Mouse (Mus musculus) neural tube, embryonic 10.5 days (tissue): ENCODE measurements around the gene Icosl.
"Not testable (repeated sequence)": the region's sequence is repeated elsewhere in the genome, so short reads cannot be mapped to it uniquely, and the experiment has no call there.

Experiments
- DNase-seq: peaks from one replicate; pipeline ENCODE4 v3.0.0-alpha.2; 2017; ENCODE audit warnings: low spot score; ENCODE audit errors: extremely low spot score

Gene Icosl

DNA sequence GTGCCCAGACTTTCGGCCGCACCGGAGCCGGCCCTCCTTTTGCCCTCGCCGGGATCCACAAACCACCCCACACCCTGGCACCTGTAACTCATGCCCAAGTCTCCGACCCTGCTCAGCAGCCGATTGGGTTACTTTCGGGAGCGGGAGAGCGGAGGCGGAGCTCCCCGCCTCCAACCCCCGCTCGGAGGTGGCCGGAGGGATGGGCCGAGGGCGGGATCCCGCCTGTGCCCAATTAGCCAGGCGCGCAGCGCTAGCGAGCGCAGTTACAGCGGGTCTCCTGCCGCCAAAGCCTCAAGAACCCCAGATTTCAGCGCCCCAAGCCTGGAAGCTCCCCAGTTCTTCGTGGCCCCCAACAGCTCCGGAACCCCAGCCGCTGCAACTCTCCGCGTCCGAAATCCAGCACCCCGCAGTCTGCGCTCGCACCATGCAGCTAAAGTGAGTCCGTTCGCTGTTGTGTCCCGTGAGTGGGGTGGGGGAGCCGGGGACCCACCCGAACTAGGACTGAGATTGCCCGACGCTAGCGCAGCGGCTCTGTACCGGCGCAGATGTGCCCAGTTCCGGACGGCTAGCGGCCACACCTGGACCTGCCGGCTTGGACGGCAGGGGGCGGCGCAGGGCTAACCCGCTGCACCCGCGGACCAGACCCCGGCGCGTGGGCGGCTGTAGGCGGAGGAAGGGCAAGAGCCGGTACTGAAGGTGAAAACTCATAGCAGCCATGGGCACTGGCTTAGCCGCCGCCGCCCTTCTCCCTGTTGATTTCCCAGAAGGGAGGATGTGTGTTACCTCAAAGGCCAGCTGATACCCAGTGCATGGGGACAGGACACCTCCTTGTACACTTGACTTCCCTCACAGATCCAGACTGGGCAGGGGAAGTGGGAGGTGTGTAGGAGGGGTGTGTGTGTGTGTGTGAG, at the start of gene Icosl:
Gene Icosl (plus strand): TSS at position 202 of the 911 bp plus-strand sequence.
- peak; percentile 75 for DNase-seq

DNA sequence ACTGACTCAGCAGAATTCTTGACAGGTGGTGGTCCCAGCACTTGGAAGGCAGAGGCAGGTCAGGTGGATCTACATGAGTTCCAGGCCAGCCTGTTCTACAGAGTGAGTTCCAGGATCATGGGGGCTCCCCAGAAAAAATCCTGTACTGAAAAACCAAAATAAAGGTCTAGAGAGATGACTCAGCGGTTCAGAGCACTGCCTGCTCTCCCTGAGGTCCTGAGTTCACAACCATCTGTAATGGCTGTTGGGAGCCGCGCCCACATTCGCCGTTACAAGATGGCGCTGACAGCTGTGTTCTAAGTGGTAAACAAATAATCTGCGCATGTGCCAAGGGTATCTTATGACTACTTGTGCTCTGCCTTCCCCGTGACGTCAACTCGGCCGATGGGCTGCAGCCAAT, 49.1 kb upstream of the Icosl start:
- not testable (repeated sequence) for DNase-seq

DNA sequence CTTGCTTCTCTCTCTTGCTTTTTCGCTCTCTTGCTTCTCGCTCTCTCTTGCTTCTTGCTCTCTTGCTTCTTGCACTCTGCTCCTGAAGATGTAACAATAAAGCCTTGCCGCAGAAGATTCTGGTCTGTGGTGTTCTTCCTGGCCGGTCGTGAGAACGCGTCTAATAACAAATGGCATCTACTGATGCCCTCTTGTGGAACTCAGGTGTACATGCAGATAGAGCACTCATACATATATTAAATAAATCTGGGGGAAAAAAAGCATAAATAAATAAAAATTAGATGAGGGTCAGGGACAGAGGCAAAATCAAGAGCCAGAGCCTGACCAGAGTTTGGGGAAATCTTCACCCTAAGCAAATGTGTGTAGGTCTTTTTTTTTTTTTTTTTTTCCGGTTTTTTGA, 43.6 kb upstream of the Icosl start:
- DNase-seq: not testable (repeated sequence)

DNA sequence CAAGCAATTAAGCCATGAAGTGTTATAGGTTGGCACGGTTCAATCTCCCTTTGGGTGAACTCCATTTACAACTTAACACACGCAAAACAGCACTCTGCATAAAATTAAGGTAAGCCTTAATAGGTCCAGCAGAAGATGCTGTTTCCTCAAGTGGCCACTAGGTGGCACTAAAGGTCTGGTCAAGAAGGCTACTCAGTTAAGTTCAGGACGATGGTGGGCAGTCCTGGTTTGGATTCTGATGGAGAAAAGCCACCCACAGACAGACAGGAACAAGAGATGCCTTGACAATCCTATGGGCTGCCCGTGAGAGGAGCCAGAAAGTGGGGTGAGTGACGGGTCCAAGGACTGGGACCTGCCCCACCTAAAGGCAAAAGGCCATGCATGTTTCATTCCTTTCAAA, 41.0 kb upstream of the Icosl start:
- DNase-seq: peak; percentile 77

DNA sequence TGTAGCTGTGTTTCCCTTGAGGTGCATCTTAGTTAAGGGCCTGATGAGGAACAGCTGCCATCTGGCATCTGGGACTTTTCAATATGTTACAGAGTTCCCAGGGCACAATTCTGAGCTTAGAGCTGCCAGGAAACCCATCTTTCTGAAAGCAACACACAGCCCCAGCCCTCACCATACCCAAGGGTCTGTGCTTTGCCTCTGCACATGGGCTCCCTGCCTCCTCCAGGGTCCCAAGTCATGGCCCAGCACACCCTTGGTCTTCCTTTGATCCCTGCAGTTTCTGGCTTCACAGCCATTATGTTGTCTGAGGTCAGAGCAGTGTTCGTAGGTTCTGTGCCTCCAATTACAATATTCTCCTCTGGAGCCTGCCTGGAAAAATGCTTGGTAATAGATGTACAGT, 40.0 kb upstream of the Icosl start:
- no peak for DNase-seq

DNA sequence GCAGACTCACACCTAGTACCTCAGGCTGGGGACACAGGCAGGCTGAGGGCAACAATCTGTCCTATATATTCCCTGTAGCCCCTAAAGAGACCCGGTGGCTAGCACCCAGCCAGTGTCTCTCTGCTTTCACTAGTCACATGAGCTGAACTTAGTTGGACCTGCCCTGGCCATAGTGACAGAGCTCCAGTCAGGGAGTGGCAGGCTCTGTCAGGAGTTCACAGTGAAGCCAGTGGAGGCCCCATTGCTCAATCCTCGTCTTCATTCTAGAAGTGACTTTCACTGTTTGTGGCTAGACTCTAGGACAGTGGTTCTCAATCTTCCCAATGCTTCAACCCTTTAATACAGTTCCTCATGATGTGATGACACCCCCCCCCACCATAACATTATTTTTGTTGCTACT, 37.1 kb upstream of the Icosl start:
- no peak for DNase-seq

DNA sequence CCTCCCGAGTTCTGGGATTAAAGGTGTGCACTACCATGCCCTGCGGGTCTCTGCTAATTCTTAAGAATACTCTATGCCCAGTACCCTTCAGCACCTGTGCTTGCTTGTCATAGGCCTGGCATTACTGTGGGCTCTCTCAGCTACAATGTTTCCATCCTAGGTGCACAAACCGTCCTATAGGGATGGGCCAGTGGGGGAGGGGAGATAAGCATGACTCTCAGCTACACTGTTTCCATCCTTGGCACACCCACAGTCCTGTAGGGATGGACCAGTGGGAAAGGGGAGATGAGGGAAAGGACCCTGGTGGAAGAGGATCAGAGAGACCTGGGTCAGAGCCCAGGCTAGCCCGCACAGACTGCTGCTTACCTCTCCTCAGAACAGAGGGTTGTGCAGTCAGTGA, 32.0 kb upstream of the Icosl start:
- DNase-seq: no peak

DNA sequence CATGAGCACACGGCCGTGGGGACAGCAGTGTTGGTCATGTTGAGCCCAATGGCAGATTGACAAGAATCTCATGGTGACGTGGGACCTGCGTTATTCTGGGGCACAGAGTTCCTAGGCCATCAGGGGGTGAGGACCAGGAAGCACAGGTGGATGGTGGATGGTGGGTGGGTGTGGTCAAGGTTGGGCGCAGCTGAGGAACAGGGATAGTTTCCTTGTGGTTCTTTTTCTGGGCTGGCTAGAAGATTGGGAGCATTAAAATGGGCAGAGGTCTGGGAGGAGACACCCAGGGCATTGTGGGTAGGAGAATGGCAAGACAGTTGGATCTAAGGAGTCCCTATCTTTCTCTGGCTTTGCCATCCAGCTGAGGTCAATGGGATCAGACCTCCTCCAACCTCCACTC, 27.5 kb upstream of the Icosl start, which contains the start of gene Dnmt3l:
Gene Dnmt3l (plus strand): TSS at position 301 of the 400 bp plus-strand sequence.
- DNase-seq: no peak

DNA sequence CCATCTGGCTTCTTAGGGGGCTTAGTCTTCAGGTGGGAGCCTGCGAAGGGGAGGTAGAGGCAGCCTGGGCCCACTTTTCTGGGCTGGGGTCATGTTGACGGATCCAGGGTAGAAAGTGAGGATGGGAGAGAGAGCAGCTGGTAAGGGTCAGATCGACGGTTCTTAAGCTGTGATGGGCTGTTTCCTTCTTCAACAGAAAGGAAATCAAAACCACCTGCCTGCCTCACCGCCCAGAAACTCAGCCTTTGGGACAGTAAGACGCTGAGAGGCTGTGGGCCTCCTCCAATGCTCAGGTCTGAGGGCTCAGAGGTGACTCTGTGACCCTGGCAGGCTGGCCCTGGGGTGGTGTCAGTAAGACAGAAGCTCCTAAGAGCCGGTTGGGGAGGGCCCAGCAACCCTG, 27.0 kb upstream of the Icosl start:
- DNase-seq: no peak

DNA sequence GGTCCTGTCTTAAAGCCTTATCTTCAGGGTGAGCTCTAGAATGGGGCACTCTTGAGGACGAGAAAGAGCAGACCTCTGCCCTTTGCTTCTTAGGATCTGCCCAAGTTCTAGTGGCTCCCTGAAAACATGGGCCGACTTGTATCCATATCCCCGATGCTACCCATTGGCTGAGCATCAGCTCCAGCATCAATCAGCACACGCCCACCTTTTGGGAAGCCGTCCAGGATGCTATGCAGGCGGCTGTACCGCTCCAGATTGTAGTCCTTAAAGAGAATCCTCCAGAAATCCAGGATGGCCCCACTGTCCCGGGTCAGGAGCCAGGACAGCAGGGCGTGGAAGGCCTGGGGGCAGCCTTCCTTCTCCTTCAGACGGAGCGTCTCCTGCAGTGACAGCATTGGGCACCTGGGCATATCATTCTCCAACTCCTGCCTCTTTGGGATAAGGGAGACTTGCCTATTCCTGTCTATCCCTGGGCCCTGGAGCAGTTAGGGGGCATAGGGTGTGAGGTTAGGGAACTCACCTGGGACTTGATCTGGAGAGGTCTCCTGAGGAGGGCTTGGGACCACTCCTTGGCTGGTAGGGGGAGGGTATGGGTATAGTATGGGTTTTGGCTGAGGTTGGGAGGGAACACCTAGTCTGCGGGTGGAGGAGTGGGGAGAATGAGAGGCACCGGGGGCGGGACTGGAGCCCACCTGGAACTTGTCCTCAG, 26.3 kb upstream of the Icosl start:
- peak; percentile 21 for DNase-seq

DNA sequence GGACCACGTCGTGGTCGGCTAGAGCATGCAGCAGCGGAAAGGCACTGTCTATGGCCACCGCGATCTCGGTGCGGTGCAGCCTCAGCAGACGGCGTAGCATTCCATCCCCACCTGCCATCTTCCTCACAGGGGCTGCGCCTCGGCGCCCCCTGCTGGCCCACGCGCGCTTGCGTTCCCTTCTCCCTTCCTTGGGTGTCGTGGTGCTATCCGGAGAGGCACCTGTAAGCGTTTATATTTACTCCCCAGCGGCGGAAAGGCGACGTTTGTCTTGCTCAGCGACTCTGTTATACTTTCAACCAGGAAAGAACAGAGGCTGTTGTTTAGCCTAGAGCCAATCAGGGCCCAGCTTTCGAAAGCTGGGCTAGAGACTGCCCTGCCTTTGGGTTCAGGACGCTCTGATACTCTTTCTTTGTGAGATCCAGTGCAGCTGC, 25.7 kb upstream of the Icosl start, which contains the start of gene Aire:
Gene Aire (minus strand): TSS at position 205 of the 431 bp plus-strand sequence.
- DNase-seq: peak; percentile 68

DNA sequence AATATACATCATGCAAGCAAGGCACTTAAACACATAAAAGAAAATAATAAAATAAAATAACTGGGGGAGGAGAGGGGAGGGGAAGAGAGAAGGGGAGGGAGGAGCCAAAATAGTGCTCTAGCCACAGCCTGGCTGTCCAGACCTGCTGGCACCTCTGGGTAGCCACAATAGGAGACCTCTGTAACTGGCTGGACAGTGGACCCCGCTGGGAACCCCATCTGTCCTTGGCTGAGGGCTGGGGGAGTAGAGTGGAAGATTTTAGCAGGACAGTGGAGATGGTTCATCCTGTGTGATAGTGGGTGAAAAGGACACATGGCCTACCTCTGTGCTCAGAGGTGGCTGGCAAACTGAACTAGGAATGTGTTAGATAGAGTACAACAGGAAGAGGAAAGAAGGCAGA, 24.6 kb upstream of the Icosl start:
- no peak for DNase-seq

DNA sequence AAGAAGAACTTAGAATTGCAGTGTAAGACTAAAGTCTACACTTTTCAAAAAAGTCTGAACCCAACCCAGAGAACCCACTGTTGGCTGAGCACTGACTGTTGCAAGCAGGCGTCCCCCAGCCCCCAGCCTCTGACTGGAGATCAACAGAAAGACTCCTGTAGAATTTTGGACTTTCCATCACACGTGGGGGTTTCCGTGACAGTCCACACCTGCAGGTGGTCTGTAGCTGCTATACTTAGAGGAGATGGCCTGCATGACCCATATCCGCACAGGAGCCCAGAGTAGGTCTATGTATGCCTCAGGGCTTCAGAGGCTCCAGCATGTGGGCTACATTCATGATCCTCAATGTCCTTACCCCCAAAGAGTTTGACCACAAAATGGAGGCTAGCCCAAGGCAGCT, 22.7 kb upstream of the Icosl start:
- no peak for DNase-seq

DNA sequence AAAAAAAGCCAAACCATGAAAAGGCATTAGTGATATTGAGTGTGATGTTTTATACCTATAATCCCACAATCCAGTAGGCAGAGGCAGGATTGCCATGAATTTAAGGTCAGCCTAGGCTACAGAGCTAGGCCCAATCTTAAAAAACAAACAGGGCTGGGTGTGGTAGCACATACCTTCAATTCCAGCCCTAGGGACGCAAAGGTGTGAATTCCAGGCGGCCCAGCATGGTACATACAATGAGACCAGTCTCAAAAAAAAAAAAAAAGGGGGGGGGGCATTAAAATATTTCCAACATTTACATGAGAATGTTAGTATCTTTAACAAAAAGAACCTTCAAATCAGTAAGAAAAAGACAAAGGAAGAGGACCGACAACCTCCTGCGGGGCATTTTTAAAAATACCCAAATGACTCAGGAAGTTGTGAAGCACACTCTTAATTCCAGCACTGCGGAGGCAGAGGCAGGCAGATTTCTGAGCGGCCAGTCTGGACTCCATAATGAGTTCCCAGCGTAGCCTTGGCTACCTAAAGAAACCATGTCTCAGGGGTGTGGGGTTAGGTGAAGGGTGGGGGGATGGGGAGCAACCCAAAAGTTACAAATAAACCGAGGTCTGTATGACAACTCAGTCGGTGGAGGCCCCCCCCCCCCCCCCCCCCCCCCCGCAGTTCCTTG, 20.9 kb upstream of the Icosl start:
- no peak for DNase-seq

DNA sequence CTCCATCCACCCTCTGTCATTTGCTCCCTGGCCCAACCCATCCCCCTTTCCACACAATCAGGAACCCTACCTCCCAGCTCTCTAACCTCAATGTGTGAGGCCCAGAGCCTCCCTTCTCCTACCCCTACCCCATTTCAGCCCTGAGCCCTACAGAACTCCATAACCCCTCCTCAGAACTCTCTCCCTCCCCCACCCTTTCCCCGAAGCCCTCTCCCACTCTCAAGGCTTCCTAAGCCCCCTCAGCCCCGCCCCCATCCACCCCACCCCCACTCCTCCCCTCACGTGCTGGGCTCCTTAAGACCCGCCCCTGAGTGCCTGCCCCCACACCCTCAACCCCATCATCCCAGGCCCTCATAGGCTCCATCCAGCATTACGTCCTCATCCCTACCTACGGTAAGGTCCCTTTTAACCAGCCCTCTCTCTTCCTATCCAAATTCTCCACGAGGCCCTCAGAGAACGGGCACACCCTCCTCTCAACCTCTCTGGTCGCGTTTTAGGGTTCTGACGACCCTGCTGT, 19.5 kb upstream of the Icosl start:
- DNase-seq: no peak

DNA sequence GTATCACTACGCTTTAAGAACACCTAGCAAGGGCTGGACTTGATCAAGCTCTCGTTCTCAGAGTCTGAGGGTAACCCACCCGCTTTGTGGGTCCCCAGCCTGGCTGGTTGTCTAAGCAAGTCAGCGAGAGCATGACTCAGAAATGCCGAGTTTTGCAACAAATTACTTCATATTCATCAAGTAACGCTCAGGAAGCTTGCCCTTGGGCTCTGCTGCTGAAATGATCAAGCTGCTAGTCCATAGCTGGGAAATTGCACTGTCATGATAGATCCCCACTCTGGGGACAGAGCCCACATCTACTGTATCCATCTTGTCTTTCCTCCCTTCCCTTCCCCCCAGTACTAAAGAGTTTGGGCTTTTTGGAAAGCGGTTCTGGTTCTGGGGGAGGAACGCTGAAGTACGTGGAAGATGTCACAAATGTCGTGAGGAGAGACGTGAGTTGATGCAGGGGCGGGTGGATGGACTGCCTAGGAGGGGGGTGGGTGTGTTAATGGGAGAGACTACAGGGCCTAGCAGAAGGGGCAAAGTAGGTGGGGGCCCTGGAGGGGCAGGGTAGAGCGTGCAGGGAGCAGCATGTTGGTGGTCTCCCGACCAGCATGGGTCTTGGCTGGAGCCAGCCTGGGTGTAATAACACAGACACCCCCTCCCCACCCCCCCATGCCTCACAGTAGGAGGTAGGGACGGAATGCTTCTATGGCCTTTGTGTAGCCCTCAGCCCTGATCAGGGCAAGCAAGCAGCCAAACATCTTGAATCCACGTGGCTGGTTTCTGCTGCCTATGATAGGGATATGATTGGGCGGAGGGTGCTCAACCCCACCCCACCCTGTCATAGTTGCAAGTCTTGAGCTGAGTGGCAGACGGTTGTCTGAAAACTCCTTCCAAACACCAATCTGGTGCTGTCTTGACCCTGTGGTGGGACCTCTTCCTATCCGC, 14.2 kb upstream of the Icosl start:
- no peak for DNase-seq

DNA sequence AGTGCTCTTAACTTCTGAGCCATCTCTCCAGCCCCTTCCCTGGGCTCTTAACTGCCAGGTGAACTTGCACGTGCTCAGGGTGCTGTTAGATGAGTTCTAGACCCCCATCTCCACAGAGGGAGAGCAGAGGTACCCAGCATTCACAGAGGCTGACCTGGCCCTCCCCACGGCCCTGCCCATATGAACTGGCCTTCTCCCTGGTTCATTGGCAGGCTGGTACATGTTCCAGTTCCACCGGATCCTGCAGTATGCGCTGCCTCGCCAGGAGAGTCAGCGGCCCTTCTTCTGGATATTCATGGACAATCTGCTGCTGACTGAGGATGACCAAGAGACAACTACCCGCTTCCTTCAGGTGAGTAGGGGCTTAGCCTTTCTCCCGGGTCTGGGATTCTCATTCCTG, 12.0 kb upstream of the Icosl start:
- DNase-seq: no peak

DNA sequence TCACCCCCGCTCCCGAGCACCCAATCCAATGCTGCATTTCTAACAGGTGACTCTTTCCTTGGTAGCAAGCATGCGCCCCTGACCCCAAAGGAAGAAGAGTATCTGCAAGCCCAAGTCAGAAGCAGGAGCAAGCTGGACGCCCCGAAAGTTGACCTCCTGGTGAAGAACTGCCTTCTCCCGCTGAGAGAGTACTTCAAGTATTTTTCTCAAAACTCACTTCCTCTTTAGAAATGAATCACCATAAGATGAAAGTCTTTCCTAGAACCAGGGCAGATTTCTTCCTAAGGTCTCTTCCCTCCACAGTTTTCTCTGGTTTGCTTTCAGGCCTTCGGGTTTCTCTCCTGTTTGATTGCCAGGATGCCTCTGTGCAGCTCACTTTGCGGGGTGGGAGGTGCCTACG, 6.0 kb upstream of the Icosl start:
- no peak for DNase-seq

DNA sequence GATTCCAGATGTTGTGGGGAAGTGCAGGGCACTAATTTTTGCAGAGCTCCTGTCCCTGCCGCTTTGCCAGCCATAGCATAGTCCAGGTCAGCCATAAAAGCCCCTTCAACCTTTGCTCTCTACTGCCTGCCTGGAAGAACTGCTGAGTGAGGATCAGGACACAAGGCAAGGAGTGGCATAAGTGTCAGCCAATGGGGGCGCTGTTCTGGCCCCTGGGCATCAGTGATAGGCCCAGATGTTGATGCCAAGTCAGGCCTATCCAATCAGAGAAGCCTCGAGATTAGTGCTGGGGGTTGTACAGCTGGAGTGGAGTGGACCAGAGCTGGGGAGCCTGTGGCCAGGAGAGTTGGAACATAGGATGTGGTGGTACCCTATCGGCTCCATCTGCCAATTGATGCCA, 1.9 kb upstream of the Icosl start:
- DNase-seq: no peak

DNA sequence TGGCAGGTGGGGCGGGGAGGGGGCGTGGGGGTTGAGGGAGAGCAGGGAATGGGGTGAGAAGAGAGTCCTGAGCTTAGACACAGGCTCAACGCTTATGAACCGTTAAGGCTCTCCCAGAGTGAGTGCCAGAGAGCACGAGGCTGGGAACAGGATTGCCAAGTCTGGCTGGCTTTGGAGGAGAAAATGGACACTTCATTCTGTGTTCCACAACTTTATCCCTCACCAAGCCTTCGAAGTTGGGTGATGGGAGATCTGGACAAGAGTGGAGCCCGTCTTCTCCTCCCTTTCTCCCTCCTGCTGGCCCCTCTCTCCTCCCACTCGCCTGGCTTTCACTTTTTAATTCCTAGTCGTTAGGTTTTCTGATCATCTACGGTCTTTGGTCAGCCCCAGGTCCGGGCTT, 561 bp upstream of the Icosl start:
- DNase-seq: no peak

DNA sequence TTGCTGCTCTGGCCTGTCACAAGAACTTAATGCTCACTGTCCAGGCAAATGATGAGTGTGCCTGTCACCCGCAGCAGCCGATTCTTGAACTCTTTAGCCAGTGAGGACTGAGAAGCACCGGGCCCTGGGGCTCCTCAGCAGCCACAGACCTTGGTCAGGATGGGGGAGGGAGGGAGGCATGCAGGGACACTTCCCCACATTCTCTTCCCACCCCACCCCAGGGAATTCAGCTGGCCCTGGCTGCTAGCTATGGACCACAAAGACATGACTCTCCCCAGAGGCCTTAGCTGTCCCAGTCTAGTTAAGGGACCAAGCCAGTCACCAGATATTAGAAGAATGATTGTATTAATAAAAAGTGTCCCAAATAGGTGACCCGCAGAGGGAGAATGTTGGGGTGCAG, 5.0 kb downstream of the Icosl start:
- DNase-seq: no peak
